Mouse (Mus musculus) gastrocnemius, adult 18-20 months (tissue): ENCODE data around the gene Card14. TPM values are rescaled to one million over a fixed set of nuclear protein-coding genes. Genes with fewer than 3 reads are reported as not detected.

Source experiments
- DNase-seq: peaks from one replicate; pipeline ENCODE4 v3.0.0; 2021; ENCODE audit warnings: low spot score
- microRNA-seq: library from miRNA; unstranded; fragments of <30 nt; microRNA quantifications from one replicate; pipeline ENCODE4 v1.2.0, GENCODE M21; 2021
- total RNA-seq, 2 experiments: library from RNA; stranded (reverse); gene quantifications; 2 replicates each; pipeline ENCODE4 v1.2.3; 2021

Gene Card14
- total RNA-seq, 2 experiments from 2014 or later = 0.21 to 0.34 TPM

GRCm38 (mm10) chr11:119393483-119393804 lies 85.9 kb downstream of the Card14 start:
- no peak for DNase-seq

- no peak for DNase-seq
Observed at GRCm38 (mm10) chr11:119394210-119394609, 86.6 kb downstream of the Card14 start.

Small RNAs within 50 kb of the gene (microRNA-seq; reads per million reads assigned to microRNA genes)
- not detected for gene Mir1932

Other genes starting within 250 kb of the Card14 start
- gene Cbx4, start 221.5 kb upstream of the Card14 start, total RNA-seq = 1 to 10 TPM; 1.6 to 2.5 TPM
- 10 to 100 TPM; 29.7 to 29.9 TPM for gene Tbc1d16, start 79.3 kb upstream of the Card14 start, total RNA-seq
- under 1 TPM in 1 of 2 experiments, not detected in 1; 0.26 TPM for gene Ccdc40, start 79.2 kb upstream of the Card14 start, total RNA-seq
- gene Gaa, start 39.9 kb upstream of the Card14 start, total RNA-seq = 100 to 1,000 TPM; 174 to 191 TPM
- gene Eif4a3, start 7.7 kb upstream of the Card14 start, total RNA-seq = 10 to 100 TPM; 32.2 to 43.5 TPM
- 1 to 10 TPM; 3.3 to 3.4 TPM for gene Sgsh, start 47.8 kb downstream of the Card14 start, total RNA-seq
- gene Slc26a11, start 47.8 kb downstream of the Card14 start, total RNA-seq = 1 to 10 TPM; 2.4 to 2.8 TPM
- 1 to 10 TPM; 5.7 to 6.6 TPM for gene Rnf213, start 85.3 kb downstream of the Card14 start, total RNA-seq
- 1 to 10 TPM; 4.4 to 5.7 TPM for gene Endov, start 183.6 kb downstream of the Card14 start, total RNA-seq
- gene Nptx1, start 240.0 kb downstream of the Card14 start, total RNA-seq = under 1 TPM; 0.05 TPM